Mouse (Mus musculus) limb, embryonic 13.5 days (tissue): Measurements from ENCODE around the gene Slc35a2. TPM values are rescaled to one million over a fixed set of nuclear protein-coding genes. Genes with fewer than 3 reads are reported as not detected.
"Not testable (repeated sequence)": the region's sequence is repeated elsewhere in the genome, so short reads cannot be mapped to it uniquely, and the experiment has no call there.

Source experiments
- ATAC-seq: fragments of 200-750 bp; cut with Nextera tagmentation; 2 replicates; pipeline ENCODE4 v1.8.0; 2017; ENCODE audit warnings: low read depth, moderate number of reproducible peaks, moderate TSS enrichment; ENCODE audit not compliant: low FRiP score
- H3K27ac ChIP-seq: fragments of 300-500 bp; sonication (generic); 2 replicates; pipeline ENCODE4 v1.5.1; 2015; ENCODE audit warnings: inconsistent platforms, mild to moderate bottlenecking, moderate library complexity
- H3K27me3 ChIP-seq: fragments of 300-500 bp; sonication (generic); 2 replicates; pipeline ENCODE4 v1.6.1; 2015; ENCODE audit warnings: mild to moderate bottlenecking, inconsistent platforms
- H3K36me3 ChIP-seq: fragments of 300-500 bp; sonication (generic); 2 replicates; pipeline ENCODE4 v1.6.1; 2015; ENCODE audit warnings: inconsistent platforms, mild to moderate bottlenecking, moderate library complexity
- H3K4me1 ChIP-seq: fragments of 300-500 bp; sonication (generic); 2 replicates; pipeline ENCODE4 v1.6.1; 2015; ENCODE audit warnings: inconsistent platforms
- H3K4me2 ChIP-seq: fragments of 300-500 bp; sonication (generic); replicated peaks from 2 replicates; pipeline ENCODE4 v1.6.1; 2015; ENCODE audit warnings: inconsistent platforms, mild to moderate bottlenecking, moderate library complexity
- H3K4me3 ChIP-seq: fragments of 300-500 bp; sonication (generic); 2 replicates; pipeline ENCODE4 v1.5.1; 2015; ENCODE audit warnings: moderate library complexity, mild to moderate bottlenecking, inconsistent platforms
- H3K9ac ChIP-seq: fragments of 300-500 bp; sonication (generic); 2 replicates; pipeline ENCODE4 v1.6.1; 2015; ENCODE audit warnings: mild to moderate bottlenecking, inconsistent platforms
- H3K9me3 ChIP-seq: fragments of 300-500 bp; sonication (generic); 2 replicates; pipeline ENCODE4 v1.6.1; 2016; ENCODE audit warnings: inconsistent platforms
- WGBS: fragments of 180-500 bp; shearing (Covaris S2); methylation state at CpG from one replicate; pipeline ENCODE4 v1.1.7; 2015; 5-methylcytosine and 5-hydroxymethylcytosine counted together
- polyA plus RNA-seq: library from polyadenylated mRNA; unstranded; fragments of >200 nt; fragmentation: Nextera tagmentation; extraction: Ambion mirVana; gene quantifications from 2 replicates; pipeline ENCODE4 v1.2.1, GENCODE M21; 2015

The Slc35a2 gene
- polyA plus RNA-seq, 1 experiment from 2014 or later, result 50.2 TPM

GRCm38 (mm10) chrX:7915669-7916068, 31.8 kb downstream of the Slc35a2 start:
- H3K9me3 ChIP-seq, H3K9ac ChIP-seq, H3K4me3 ChIP-seq, H3K4me1 ChIP-seq, H3K36me3 ChIP-seq, ATAC-seq, H3K27ac ChIP-seq, H3K4me2 ChIP-seq: not testable (repeated sequence)
- peaks cover 25% of the 10 kb centered on the region for H3K27me3 ChIP-seq
- 15% methylated on average over 3 of the region's 3 CpGs for WGBS

DNA sequence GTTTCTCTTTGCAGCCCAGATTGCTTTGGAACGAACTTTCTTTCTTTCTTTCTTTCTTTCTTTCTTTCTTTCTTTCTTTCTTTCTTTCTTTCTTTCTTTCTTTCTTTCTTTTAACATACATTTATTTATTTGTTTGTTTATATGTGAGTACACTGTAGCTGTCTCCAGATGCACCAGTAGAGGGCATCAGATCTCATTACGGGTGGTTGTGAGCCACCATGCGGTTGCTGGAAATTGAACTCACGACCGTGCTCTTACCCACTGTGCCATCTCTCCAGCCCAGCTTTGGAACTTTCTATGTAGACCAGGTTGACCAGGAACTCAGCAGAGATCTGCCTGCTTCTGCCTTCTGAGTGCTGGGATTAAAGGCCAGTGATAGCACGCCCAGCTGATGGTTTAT, 34.1 kb downstream of the Slc35a2 start:
- H3K4me1 ChIP-seq, H3K9ac ChIP-seq, H3K4me3 ChIP-seq, ATAC-seq, H3K9me3 ChIP-seq, H3K36me3 ChIP-seq, H3K4me2 ChIP-seq, H3K27ac ChIP-seq: not testable (repeated sequence)
- WGBS, result 60% methylated on average over 6 of the region's 6 CpGs
- peaks cover 48% of the 10 kb centered on the region for H3K27me3 ChIP-seq

DNA sequence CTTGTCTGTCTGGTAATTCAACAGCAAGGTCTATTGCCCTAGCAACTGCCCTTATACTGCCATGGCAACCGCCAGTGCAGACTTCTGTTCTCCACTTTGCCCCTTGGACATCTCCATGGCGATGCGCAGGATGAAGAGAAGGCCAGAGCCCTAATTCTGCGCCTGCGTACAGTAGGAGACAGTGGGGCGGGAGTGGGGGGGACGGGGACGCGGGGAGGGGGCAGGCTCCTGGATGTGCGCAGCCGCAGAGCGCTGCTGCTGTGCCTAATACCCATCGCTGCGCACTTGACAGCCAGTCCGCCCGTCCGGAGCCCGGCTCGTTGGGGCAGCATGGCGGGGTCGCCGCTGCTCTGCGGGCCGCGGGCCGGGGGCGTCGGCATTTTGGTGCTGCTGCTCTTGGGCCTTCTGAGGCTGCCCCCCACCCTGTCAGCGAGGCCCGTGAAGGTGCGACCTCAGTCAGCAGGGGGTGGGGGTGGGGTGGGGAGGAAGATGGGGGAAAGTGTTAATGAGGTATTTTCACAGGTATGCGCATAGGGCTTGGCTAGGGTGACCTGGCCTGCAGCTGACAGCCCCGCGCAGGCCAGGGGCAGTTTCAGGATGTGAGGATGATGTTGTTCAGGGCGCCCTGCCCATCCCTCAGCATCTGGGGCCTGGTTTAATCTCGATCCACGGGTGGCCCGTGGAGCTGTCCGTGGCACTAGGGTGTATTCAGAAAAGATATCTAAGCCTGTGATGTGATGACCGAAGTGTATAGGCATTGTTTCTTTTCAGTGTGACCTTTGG, 36.0 kb downstream of the Slc35a2 start, which contains the start of gene Pcsk1n:
TSS of gene Pcsk1n (plus strand) at position 222 of the 783 bp plus-strand sequence.
- peak within 1 kb of the TSS; percentile 30 for H3K4me3 ChIP-seq
- no peaks in the 10 kb centered on the region for H3K9me3 ChIP-seq
- no peak for ATAC-seq
- peak within 1 kb of the TSS; percentile 56 for H3K4me2 ChIP-seq
- no peak within 1 kb of the TSS for H3K27ac ChIP-seq
- WGBS, result 20% methylated on average over 29 of the region's 40 CpGs
- H3K36me3 ChIP-seq, result no peaks in the 10 kb centered on the region
- H3K9ac ChIP-seq, result no peak within 1 kb of the TSS
- H3K27me3 ChIP-seq, result peaks cover 66% of the 10 kb centered on the region
- H3K4me1 ChIP-seq, result no peaks in the 10 kb centered on the region

- no peak overlapping the region for H3K27ac ChIP-seq
- no peaks in the 10 kb centered on the region for H3K9me3 ChIP-seq
- WGBS, result 10% methylated on average over 44 of the region's 48 CpGs
- H3K4me2 ChIP-seq, result peak overlapping the region; percentile 58
- H3K27me3 ChIP-seq, result peaks cover 85% of the 10 kb centered on the region
- H3K36me3 ChIP-seq, result no peaks in the 10 kb centered on the region
- no peaks in the 10 kb centered on the region for H3K4me1 ChIP-seq
- no peak overlapping the region for H3K9ac ChIP-seq
- peak overlapping the region; percentile 31 for H3K4me3 ChIP-seq
- no peak for ATAC-seq
Measured at GRCm38 (mm10) chrX:7922032-7922431, 38.2 kb downstream of the Slc35a2 start.

- Histone ChIP-seq H3K4me2 (no peak overlapping the region), H3K36me3 (peaks cover 17% of the 10 kb centered on the region), H3K9me3 (peaks cover 4% of the 10 kb centered on the region; the same call in 1 of the 2 replicates), H3K27me3 (peaks cover 88% of the 10 kb centered on the region), H3K27ac (no peak overlapping the region), H3K9ac (no peak overlapping the region), H3K4me3 (no peak overlapping the region), H3K4me1 (no peaks in the 10 kb centered on the region)
- ATAC-seq, result no peak
- WGBS, result 62% methylated on average over 6 of the region's 6 CpGs
Measured at GRCm38 (mm10) chrX:7926266-7926665, 42.4 kb downstream of the Slc35a2 start.

DNA sequence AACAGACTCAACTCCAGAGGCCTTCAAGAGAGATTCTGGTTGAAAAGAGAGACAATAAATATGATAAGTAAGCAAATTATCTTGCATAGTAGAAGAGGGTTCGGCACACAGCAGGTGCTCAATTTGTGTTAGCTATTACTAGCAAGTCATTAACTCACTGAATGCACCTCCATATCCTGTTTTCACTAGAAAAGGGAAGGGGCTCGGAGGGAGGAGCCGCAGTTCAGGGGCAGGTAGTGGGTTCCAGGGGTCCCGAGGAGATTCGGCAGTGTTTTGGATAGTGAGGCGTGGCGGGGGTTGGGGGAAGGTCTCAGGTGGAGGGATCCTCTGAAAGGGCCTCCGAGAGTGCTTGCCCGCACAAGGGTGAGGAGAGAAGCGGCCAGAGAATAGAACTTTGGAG, 43.3 kb downstream of the Slc35a2 start:
- Histone ChIP-seq H3K36me3 (peaks cover 25% of the 10 kb centered on the region), H3K4me2 (no peak overlapping the region), H3K27ac (no peak overlapping the region), H3K9ac (no peak overlapping the region), H3K4me3 (no peak overlapping the region), H3K4me1 (no peaks in the 10 kb centered on the region), H3K9me3 (peaks cover 4% of the 10 kb centered on the region; the same call in 1 of the 2 replicates), H3K27me3 (peaks cover 79% of the 10 kb centered on the region)
- no peak for ATAC-seq
- WGBS, result 16% methylated on average over 10 of the region's 10 CpGs

DNA sequence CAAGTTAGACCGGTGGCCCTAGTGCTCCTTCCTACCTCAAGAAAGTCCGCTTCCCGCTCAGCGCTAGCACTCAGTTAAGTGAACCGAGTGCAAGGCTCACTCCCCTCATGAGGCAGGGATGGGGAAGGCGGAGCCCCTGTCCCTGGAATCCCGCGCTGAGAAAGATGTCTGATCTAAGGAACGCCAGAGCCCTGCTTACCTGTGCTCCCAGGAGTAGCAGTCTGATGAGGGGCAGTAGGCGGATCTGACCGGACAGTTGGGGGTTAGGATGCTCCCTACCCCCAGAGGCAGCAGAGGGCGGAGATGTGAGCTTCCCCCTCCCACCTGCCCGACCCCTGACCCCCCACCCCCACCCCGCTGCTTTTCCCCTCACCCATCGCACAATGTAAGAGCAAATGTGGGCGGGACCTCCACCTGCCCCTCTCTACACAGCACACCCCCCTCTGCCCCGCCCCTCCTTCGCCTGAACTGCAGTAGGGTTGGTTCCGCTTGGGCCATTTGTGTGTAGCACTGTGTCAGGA, 44.5 kb downstream of the Slc35a2 start, which contains the start of gene Eras:
TSS of gene Eras (minus strand) at position 338 of the 521 bp plus-strand sequence.
- 12% methylated on average over 16 of the region's 19 CpGs for WGBS
- H3K9me3 ChIP-seq, result peaks cover 4% of the 10 kb centered on the region; the same call in 1 of the 2 replicates
- no peaks in the 10 kb centered on the region for H3K4me1 ChIP-seq
- H3K4me3 ChIP-seq, result no peak within 1 kb of the TSS
- peaks cover 67% of the 10 kb centered on the region for H3K27me3 ChIP-seq
- no peak within 1 kb of the TSS for H3K27ac ChIP-seq
- peaks cover 29% of the 10 kb centered on the region for H3K36me3 ChIP-seq
- ATAC-seq, result no peak
- no peak within 1 kb of the TSS for H3K9ac ChIP-seq
- no peak within 1 kb of the TSS for H3K4me2 ChIP-seq

- Histone ChIP-seq H3K27ac (no peak overlapping the region), H3K4me3 (no peak overlapping the region), H3K9ac (no peak overlapping the region), H3K9me3 (no peaks in the 10 kb centered on the region), H3K36me3 (peaks cover 40% of the 10 kb centered on the region), H3K4me1 (no peaks in the 10 kb centered on the region), H3K27me3 (no peaks in the 10 kb centered on the region), H3K4me2 (no peak overlapping the region)
- no peak for ATAC-seq
- WGBS, result 45% methylated on average over 11 of the region's 11 CpGs
Measured at GRCm38 (mm10) chrX:7936874-7937273, 53.0 kb downstream of the Slc35a2 start.

DNA sequence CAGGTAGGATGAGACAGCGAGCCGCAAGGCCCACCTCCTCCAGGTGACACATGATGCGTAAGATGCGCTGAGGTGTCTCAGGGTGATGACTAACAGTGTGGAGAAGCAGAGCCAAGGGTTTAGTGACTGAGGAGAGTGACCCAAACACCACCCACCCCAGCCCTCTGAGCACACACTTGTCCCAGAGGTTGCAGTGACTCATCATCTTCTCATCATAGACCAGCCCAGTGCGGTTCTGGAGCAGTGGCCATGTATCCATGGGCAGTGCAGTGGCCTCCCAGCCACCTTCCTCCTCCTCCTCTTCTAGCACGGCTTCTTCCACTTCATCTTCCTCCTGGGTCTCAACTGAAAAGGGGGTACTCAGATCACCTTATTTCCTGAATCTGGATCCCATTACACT, 53.8 kb downstream of the Slc35a2 start:
- Histone ChIP-seq H3K27me3 (no peaks in the 10 kb centered on the region), H3K9me3 (no peaks in the 10 kb centered on the region), H3K4me3 (no peak overlapping the region), H3K4me1 (no peaks in the 10 kb centered on the region), H3K36me3 (peaks cover 37% of the 10 kb centered on the region), H3K4me2 (no peak overlapping the region), H3K9ac (no peak overlapping the region), H3K27ac (no peak overlapping the region)
- ATAC-seq, result no peak
- 85% methylated on average over 6 of the region's 6 CpGs for WGBS

Other genes with a start within 250 kb of the Slc35a2 start
- gene Syp, start 245.6 kb upstream of the Slc35a2 start, polyA plus RNA-seq, result 0.93 and 1.4 TPM in 2 replicates
- gene Prickle3, start 226.8 kb upstream of the Slc35a2 start, polyA plus RNA-seq, result 9.6 and 10.0 TPM in 2 replicates
- gene Plp2, start 212.6 kb upstream of the Slc35a2 start, polyA plus RNA-seq, result 108 and 114 TPM in 2 replicates
- 0.22 and 0.40 TPM in 2 replicates for gene Magix, start 202.8 kb upstream of the Slc35a2 start, polyA plus RNA-seq
- gene Gpkow, start 186.9 kb upstream of the Slc35a2 start, polyA plus RNA-seq, result 40.8 and 42.6 TPM in 2 replicates
- gene Wdr45, start 169.7 kb upstream of the Slc35a2 start, polyA plus RNA-seq, result 32.0 and 36.1 TPM in 2 replicates
- gene Gm45208, start 161.8 kb upstream of the Slc35a2 start, polyA plus RNA-seq, result 0.48 and 0.78 TPM in 2 replicates
- 84.1 and 85.0 TPM in 2 replicates for gene Praf2, start 155.6 kb upstream of the Slc35a2 start, polyA plus RNA-seq
- gene Ccdc120, start 133.1 kb upstream of the Slc35a2 start, polyA plus RNA-seq, result 17.5 and 22.1 TPM in 2 replicates
- 26.4 and 27.6 TPM in 2 replicates for gene Tfe3, start 121.5 kb upstream of the Slc35a2 start, polyA plus RNA-seq
- gene Gripap1, start 94.3 kb upstream of the Slc35a2 start, polyA plus RNA-seq, result 42.0 and 47.3 TPM in 2 replicates
- gene Kcnd1, start 61.7 kb upstream of the Slc35a2 start, polyA plus RNA-seq, result 0.94 and 1.7 TPM in 2 replicates
- 45.4 and 49.8 TPM in 2 replicates for gene Otud5, start 42.7 kb upstream of the Slc35a2 start, polyA plus RNA-seq
- gene Pim2, start 5.8 kb upstream of the Slc35a2 start, polyA plus RNA-seq, result 4.1 and 4.8 TPM in 2 replicates
- 138 and 149 TPM in 2 replicates for gene Pqbp1, start 15.2 kb downstream of the Slc35a2 start, polyA plus RNA-seq
- gene Timm17b, start 15.3 kb downstream of the Slc35a2 start, polyA plus RNA-seq, result 179 and 181 TPM in 2 replicates
- not detected in 2 replicates for gene Gm10491, start 23.8 kb downstream of the Slc35a2 start, polyA plus RNA-seq
- not detected in 2 replicates for gene Gm10490, start 25.5 kb downstream of the Slc35a2 start, polyA plus RNA-seq
- 0.89 and 0.94 TPM in 2 replicates for gene Pcsk1n, start 35.8 kb downstream of the Slc35a2 start, polyA plus RNA-seq
- gene Eras, start 44.6 kb downstream of the Slc35a2 start, polyA plus RNA-seq, result not detected in 2 replicates
- 39.3 and 42.2 TPM in 2 replicates for gene Hdac6, start 63.9 kb downstream of the Slc35a2 start, polyA plus RNA-seq
- 1.1 and 1.9 TPM in 2 replicates for gene Gata1, start 94.0 kb downstream of the Slc35a2 start, polyA plus RNA-seq
- not detected in 2 replicates for gene Glod5, start 134.5 kb downstream of the Slc35a2 start, polyA plus RNA-seq
- gene Suv39h1, start 190.7 kb downstream of the Slc35a2 start, polyA plus RNA-seq, result 67.8 and 69.3 TPM in 2 replicates
- 0.15 and 0.40 TPM in 2 replicates for gene Was, start 206.5 kb downstream of the Slc35a2 start, polyA plus RNA-seq
- gene Wdr13, start 248.9 kb downstream of the Slc35a2 start, polyA plus RNA-seq, result 20.1 TPM in 2 replicates